Mouse (Mus musculus) limb, embryonic 14.5 days (tissue): ENCODE measurements around the gene AC109138.7. TPM values are rescaled to one million over a fixed set of nuclear protein-coding genes. Genes with fewer than 3 reads are reported as not detected.

ENCODE experiments used
- ATAC-seq: fragments of 200-750 bp; cut with Nextera tagmentation; 2 replicates; pipeline ENCODE4 v1.8.0; 2017; ENCODE audit warnings: low read depth, moderate number of reproducible peaks, moderate TSS enrichment; ENCODE audit not compliant: low FRiP score
- DNase-seq: peaks from one replicate; pipeline ENCODE4 v3.0.0-alpha.2; 2015; ENCODE audit warnings: low spot score
- H3K27ac ChIP-seq: fragments of 300-500 bp; sonication (generic); replicated peaks from 2 replicates; pipeline ENCODE4 v1.5.1; 2014; ENCODE audit warnings: low read depth, mild to moderate bottlenecking, low read length, moderate library complexity, mixed read lengths
- H3K27me3 ChIP-seq: fragments of 300-500 bp; sonication (generic); 2 replicates; pipeline ENCODE4 v1.6.1; 2014; ENCODE audit warnings: low read length, mixed read lengths; ENCODE audit not compliant: control insufficient read depth, insufficient read depth
- H3K36me3 ChIP-seq: fragments of 300-500 bp; sonication (generic); 2 replicates; pipeline ENCODE4 v1.6.1; 2014; ENCODE audit warnings: mild to moderate bottlenecking, low read length, moderate library complexity, mixed read lengths; ENCODE audit not compliant: control insufficient read depth, insufficient read depth
- H3K4me1 ChIP-seq: fragments of 300-500 bp; sonication (generic); 2 replicates; pipeline ENCODE4 v1.6.1; 2014; ENCODE audit warnings: antibody characterized with exemption, low read length, mixed read lengths; ENCODE audit not compliant: control insufficient read depth, insufficient read depth
- H3K4me2 ChIP-seq: fragments of 300-500 bp; sonication (generic); replicated peaks from 2 replicates; pipeline ENCODE4 v1.6.1; 2014; ENCODE audit warnings: low read depth, mild to moderate bottlenecking, low read length, moderate library complexity; ENCODE audit not compliant: severe bottlenecking
- H3K4me3 ChIP-seq: fragments of 300-500 bp; sonication (generic); replicated peaks from 2 replicates; pipeline ENCODE4 v1.5.1; 2014; ENCODE audit warnings: low read length
- H3K9ac ChIP-seq: fragments of 300-500 bp; sonication (generic); 2 replicates; pipeline ENCODE4 v1.6.1; 2014; ENCODE audit warnings: mild to moderate bottlenecking, low read depth, low read length, moderate library complexity; ENCODE audit not compliant: severe bottlenecking
- H3K9me3 ChIP-seq: fragments of 300-500 bp; sonication (generic); 2 replicates; pipeline ENCODE4 v1.6.1; 2016; ENCODE audit warnings: low read length; ENCODE audit not compliant: control insufficient read depth
- POLR2A ChIP-seq: fragments of 200-500 bp; IDR thresholded peaks from 2 replicates; pipeline ENCODE4 v1.8.0; 2012; ENCODE audit warnings: inconsistent platforms, mild to moderate bottlenecking, moderate library complexity, borderline replicate concordance; ENCODE audit not compliant: insufficient read depth, insufficient read length; ENCODE audit errors: extremely low read depth
- WGBS: fragments of 180-500 bp; shearing (Covaris S2); extraction: QIAGEN DNeasy Blood & Tissue Kit; methylation state at CpG from one replicate; pipeline ENCODE4 v1.1.7; 2014; 5-methylcytosine and 5-hydroxymethylcytosine counted together
- polyA plus RNA-seq, 2 experiments: library from polyadenylated mRNA; depleted of rRNA in 1 of 2; stranded (reverse) in 1 of 2; unstranded in 1 of 2; fragments of >200 nt; fragmentation: Nextera tagmentation in 1 of 2; extraction: Ambion mirVana in 1 of 2; gene quantifications; 2 replicates each; pipeline versions ENCODE4 v1.2.1 to v1.2.3; 2012 to 2014

AC109138.7 gene
- polyA plus RNA-seq, 2 experiments = 0.83 TPM; not detected in 1

DNA sequence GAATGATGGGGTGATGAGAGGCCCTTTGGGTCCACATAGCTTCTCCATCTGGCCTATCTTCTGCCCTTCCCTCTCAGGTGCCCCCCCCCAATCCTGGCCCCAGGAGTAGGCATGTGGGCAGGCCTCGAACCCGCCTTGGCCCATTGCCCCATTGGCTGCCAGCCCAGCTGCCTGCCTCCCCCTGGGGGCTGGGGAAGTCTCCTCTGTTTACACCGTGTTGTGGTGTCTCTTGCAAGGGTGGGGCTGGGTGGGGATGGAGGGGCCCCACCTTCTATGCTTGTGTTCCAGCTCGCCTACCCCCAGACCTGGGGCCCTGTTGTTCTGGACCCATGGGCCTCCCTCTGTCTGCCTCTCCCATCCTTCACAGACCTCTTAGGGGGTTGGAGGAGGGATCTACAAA lies 6.3 kb downstream of the AC109138.7 start:
- H3K27ac ChIP-seq = no peak overlapping the region
- H3K9me3 ChIP-seq = no peaks in the 10 kb centered on the region
- ATAC-seq (no peak), DNase-seq (no peak)
- peak overlapping the region; percentile 25; the same call in 1 of the 2 replicates for H3K9ac ChIP-seq
- H3K4me1 ChIP-seq = peaks cover 40% of the 10 kb centered on the region
- H3K36me3 ChIP-seq = peaks cover 14% of the 10 kb centered on the region
- 29% methylated on average over 4 of the region's 4 CpGs for WGBS
- no peak overlapping the region for H3K4me3 ChIP-seq
- H3K27me3 ChIP-seq = no peaks in the 10 kb centered on the region
- TF ChIP-seq POLR2A = no peak
- no peak overlapping the region for H3K4me2 ChIP-seq

GRCm38 (mm10) chr19:4220957-4221743 lies 7.0 kb downstream of the AC109138.7 start:
- ATAC-seq = no peak
- DNase-seq = no peak
- TF ChIP-seq POLR2A = no peak
- Histone ChIP-seq H3K27ac (no peak overlapping the region), H3K4me3 (no peak overlapping the region), H3K9me3 (no peaks in the 10 kb centered on the region), H3K9ac (no peak overlapping the region; the same call in 1 of the 2 replicates), H3K27me3 (no peaks in the 10 kb centered on the region), H3K4me1 (peaks cover 36% of the 10 kb centered on the region), H3K36me3 (peaks cover 14% of the 10 kb centered on the region), H3K4me2 (no peak overlapping the region)
- 35% methylated on average over 14 of the region's 14 CpGs for WGBS

GRCm38 (mm10) chr19:4222165-4222564 lies 8.0 kb downstream of the AC109138.7 start:
- WGBS = 74% methylated on average over 9 of the region's 11 CpGs
- peaks cover 26% of the 10 kb centered on the region for H3K4me1 ChIP-seq
- ATAC-seq (no peak), DNase-seq (no peak)
- no peak overlapping the region for H3K4me2 ChIP-seq
- TF ChIP-seq POLR2A = no peak
- H3K4me3 ChIP-seq = no peak overlapping the region
- peaks cover 14% of the 10 kb centered on the region for H3K36me3 ChIP-seq
- no peak overlapping the region; the same call in 1 of the 2 replicates for H3K27ac ChIP-seq
- no peaks in the 10 kb centered on the region for H3K27me3 ChIP-seq
- H3K9ac ChIP-seq = no peak overlapping the region
- H3K9me3 ChIP-seq = no peaks in the 10 kb centered on the region

DNA sequence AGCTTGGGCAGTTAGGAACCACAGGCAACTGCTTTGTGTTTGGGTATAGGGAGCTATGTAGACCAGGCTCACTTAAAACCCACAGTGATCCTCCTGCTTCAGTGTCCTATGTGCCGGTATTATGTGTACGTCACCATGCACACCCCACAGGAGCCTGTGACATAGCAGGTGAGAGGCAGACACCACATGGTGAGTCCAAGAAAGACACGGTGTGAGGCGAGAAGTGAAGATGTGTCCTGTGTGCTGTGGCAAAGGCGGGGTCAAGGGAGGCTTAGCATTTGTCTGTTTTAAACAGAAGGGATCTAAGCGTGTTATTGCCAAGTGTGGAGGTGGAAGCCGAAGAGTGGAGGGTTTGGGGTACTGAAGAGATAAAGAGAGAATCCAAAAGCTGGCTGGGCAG lies 12.6 kb downstream of the AC109138.7 start:
- Histone ChIP-seq H3K27me3 (no peaks in the 10 kb centered on the region), H3K9ac (no peak overlapping the region), H3K4me3 (no peak overlapping the region), H3K36me3 (peaks cover 14% of the 10 kb centered on the region), H3K27ac (no peak overlapping the region), H3K9me3 (no peaks in the 10 kb centered on the region), H3K4me1 (0 out of 2 replicates have a peak, but pooled peaks cover 4% of the 10 kb centered on the region), H3K4me2 (no peak overlapping the region)
- TF ChIP-seq POLR2A = no peak
- WGBS = 88% methylated on average over 7 of the region's 7 CpGs
- ATAC-seq = no peak
- no peak for DNase-seq

DNA sequence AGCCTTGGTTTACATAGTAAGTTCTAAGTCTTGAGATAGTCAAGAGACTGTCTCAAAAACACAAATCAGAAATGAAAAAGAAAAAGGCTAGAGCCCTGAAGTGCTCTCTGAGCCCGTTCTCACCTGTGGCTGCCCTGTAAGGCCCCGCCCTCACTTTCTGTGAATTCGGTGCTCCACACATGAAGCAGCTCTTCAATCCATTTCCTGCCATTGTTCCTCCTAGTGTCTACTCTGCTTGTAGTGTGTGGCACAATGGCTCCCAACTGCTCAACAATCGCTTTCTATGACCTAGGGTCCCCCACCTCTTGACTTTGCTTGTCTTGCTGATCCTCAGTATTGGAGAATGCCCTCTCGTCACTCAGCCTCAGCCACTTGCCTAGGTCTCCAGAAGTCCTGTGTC lies 13.3 kb downstream of the AC109138.7 start:
- no peak for TF ChIP-seq POLR2A
- no peak overlapping the region for H3K4me2 ChIP-seq
- no peak overlapping the region for H3K4me3 ChIP-seq
- H3K36me3 ChIP-seq = peaks cover 7% of the 10 kb centered on the region
- no peak overlapping the region for H3K9ac ChIP-seq
- H3K9me3 ChIP-seq = no peaks in the 10 kb centered on the region
- 70% methylated on average over 5 of the region's 5 CpGs for WGBS
- no peak overlapping the region for H3K27ac ChIP-seq
- no peaks in the 10 kb centered on the region for H3K27me3 ChIP-seq
- ATAC-seq (no peak), DNase-seq (no peak)
- H3K4me1 ChIP-seq = peaks cover 8% of the 10 kb centered on the region; the same call in 1 of the 2 replicates
